21 mouse cellular contexts compared by ENCODE assay signal in genomic region chrX:159928834-159929233, GRCm38 (mm10).
"Had no signal": no experiment of that assay in that cellular context is flagged by ENCODE, and none has a peak within 500 bp of the region (broad histone marks: within the 10 kb centered on the region; RNA-seq: fewer than 3 reads in every experiment).

No protein-coding gene starts in this region.

- H3K4me2 ChIP-seq: limb, embryonic 12.5 days; limb, embryonic 15.5 days; liver, embryonic 11.5 days; lung, embryonic 14.5 days; midbrain, embryonic 12.5 days; midbrain, embryonic 15.5 days; neural tube, embryonic 12.5 days; neural tube, embryonic 15.5 days had no signal

- H3K9me3 ChIP-seq: limb, embryonic 12.5 days; limb, embryonic 15.5 days; midbrain, embryonic 12.5 days; midbrain, embryonic 15.5 days; neural tube, embryonic 12.5 days; neural tube, embryonic 15.5 days had no signal

- H3K36me3 ChIP-seq: limb, embryonic 12.5 days; limb, embryonic 15.5 days; midbrain, embryonic 12.5 days; midbrain, embryonic 15.5 days; neural tube, embryonic 12.5 days; neural tube, embryonic 15.5 days had no signal

- H3K27ac ChIP-seq: limb, embryonic 12.5 days; limb, embryonic 15.5 days; liver, embryonic 14.5 days; macrophage; midbrain, embryonic 12.5 days; midbrain, embryonic 15.5 days; neural tube, embryonic 12.5 days; neural tube, embryonic 15.5 days; stomach, postnatal 0 days had no signal

- H3K4me3 ChIP-seq: limb, embryonic 12.5 days; limb, embryonic 15.5 days; midbrain, embryonic 12.5 days; midbrain, embryonic 15.5 days; neural tube, embryonic 12.5 days; neural tube, embryonic 15.5 days had no signal

- H3K27me3 ChIP-seq: neural tube, embryonic 12.5 days had no signal

- ATAC-seq: liver, postnatal 0 days; lung, postnatal 0 days; midbrain, embryonic 15.5 days had no signal

- H3K4me1 ChIP-seq: limb, embryonic 12.5 days; limb, embryonic 15.5 days; midbrain, embryonic 12.5 days; midbrain, embryonic 15.5 days; neural tube, embryonic 12.5 days; neural tube, embryonic 15.5 days had no signal

- DNase-seq: kidney, postnatal 14 days; kidney, postnatal 4 days; left cerebral cortex, postnatal 4 days; liver, postnatal 0 days; lung, embryonic 14.5 days; right cerebral cortex, adult 18-20 months; right cerebral cortex, postnatal 14 days; right cerebral cortex, postnatal 4 days; thymus, adult 18-20 months; thymus, postnatal 36 days had no signal

- H3K9ac ChIP-seq: limb, embryonic 12.5 days; limb, embryonic 15.5 days; liver, embryonic 14.5 days; liver, postnatal 0 days; lung, embryonic 14.5 days; midbrain, embryonic 12.5 days; midbrain, embryonic 15.5 days; neural tube, embryonic 12.5 days; neural tube, embryonic 15.5 days had no signal
